Mouse (Mus musculus) limb, embryonic 12.5 days (tissue): ENCODE data around the gene Nr2e1. TPM values are rescaled to one million over a fixed set of nuclear protein-coding genes. Genes with fewer than 3 reads are reported as not detected.
A peak's percentile ranks its signal among the peaks of the same experiment; 100 is the strongest.

Source experiments
- ATAC-seq: fragments of 200-750 bp; cut with Nextera tagmentation; 2 replicates; pipeline ENCODE4 v1.8.0; 2017; ENCODE audit warnings: low read depth, moderate TSS enrichment; ENCODE audit not compliant: insufficient number of reproducible peaks, insufficient read depth, low FRiP score, low TSS enrichment
- H3K27ac ChIP-seq: fragments of 300-500 bp; sonication (generic); 2 replicates; pipeline ENCODE4 v1.5.1; 2016; ENCODE audit warnings: mild to moderate bottlenecking, moderate library complexity
- H3K27me3 ChIP-seq: fragments of 300-500 bp; sonication (generic); 2 replicates; pipeline ENCODE4 v1.6.1; 2016; ENCODE audit warnings: mild to moderate bottlenecking, moderate library complexity
- H3K36me3 ChIP-seq: fragments of 300-500 bp; sonication (generic); 2 replicates; pipeline ENCODE4 v1.6.1; 2016; ENCODE audit warnings: mild to moderate bottlenecking, moderate library complexity
- H3K4me1 ChIP-seq: fragments of 300-500 bp; sonication (generic); replicated peaks from 2 replicates; pipeline ENCODE4 v1.6.1; 2016
- H3K4me2 ChIP-seq: fragments of 300-500 bp; sonication (generic); 2 replicates; pipeline ENCODE4 v1.6.1; 2016; ENCODE audit warnings: mild to moderate bottlenecking, moderate library complexity
- H3K4me3 ChIP-seq: fragments of 300-500 bp; sonication (generic); replicated peaks from 2 replicates; pipeline ENCODE4 v1.5.1; 2016; ENCODE audit warnings: mild to moderate bottlenecking
- H3K9ac ChIP-seq: fragments of 300-500 bp; sonication (generic); replicated peaks from 2 replicates; pipeline ENCODE4 v1.6.1; 2016; ENCODE audit warnings: mild to moderate bottlenecking, moderate library complexity
- H3K9me3 ChIP-seq: fragments of 300-500 bp; sonication (generic); 2 replicates; pipeline ENCODE4 v1.6.1; 2016; ENCODE audit warnings: mild to moderate bottlenecking, moderate library complexity
- WGBS: fragments of 180-500 bp; shearing (Covaris S2); methylation state at CpG from one replicate; pipeline ENCODE4 v1.1.7; 2016; 5-methylcytosine and 5-hydroxymethylcytosine counted together
- polyA plus RNA-seq: library from polyadenylated mRNA; unstranded; fragments of >200 nt; fragmentation: Nextera tagmentation; extraction: Ambion mirVana; gene quantifications from 2 replicates; pipeline ENCODE4 v1.2.1, GENCODE M21; 2016

Gene Nr2e1
- polyA plus RNA-seq, 1 experiment from 2014 or later, result not detected

DNA sequence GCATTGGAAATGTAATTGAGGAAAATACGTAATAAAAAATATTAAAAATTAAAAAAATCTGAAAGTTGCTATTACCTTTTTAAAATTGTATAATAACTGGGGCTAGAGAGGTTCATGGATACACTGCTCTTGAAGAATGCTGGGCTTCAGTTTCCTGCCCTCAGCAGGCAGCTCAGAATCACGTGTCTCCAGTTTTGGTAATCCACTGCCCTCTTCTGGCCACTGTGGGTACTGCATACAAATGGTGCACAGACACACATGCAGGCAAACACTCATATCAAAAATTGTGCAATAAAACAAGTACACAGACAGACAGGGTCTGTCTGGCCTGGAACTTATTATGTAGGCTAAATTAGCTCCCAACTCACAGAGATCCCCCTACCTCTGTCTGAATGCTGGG lies 21.4 kb upstream of the Nr2e1 start:
- no peak overlapping the region for H3K9ac ChIP-seq
- ATAC-seq, result no peak
- H3K4me3 ChIP-seq, result no peak overlapping the region
- H3K27ac ChIP-seq, result no peak overlapping the region
- H3K4me1 ChIP-seq, result no peaks in the 10 kb centered on the region
- no peak overlapping the region for H3K4me2 ChIP-seq
- no peaks in the 10 kb centered on the region for H3K36me3 ChIP-seq
- WGBS, result 61% methylated on average over 2 of the region's 2 CpGs
- H3K9me3 ChIP-seq, result peaks cover 18% of the 10 kb centered on the region; the same call in 1 of the 2 replicates
- H3K27me3 ChIP-seq, result peaks cover 49% of the 10 kb centered on the region

DNA sequence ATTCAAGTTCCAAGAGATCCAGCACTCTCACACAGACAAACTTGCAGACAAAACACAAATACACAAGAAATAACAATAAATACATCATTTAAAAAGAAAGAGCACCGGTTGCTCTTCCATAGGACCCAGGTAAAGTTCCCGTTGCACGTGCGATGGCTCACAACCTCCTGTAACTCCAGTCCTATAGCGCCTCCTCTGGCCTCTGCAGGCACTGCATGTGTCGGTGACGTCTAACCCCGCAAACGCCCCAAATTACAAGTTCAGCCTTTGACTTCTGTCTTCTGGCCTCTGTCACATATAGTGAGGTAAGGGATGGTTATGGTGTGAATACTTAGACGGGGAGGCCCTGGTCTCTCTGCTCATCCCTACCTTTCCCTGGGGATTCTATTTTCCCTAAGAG lies 18.1 kb upstream of the Nr2e1 start:
- no peaks in the 10 kb centered on the region for H3K4me1 ChIP-seq
- H3K36me3 ChIP-seq, result no peaks in the 10 kb centered on the region
- H3K4me2 ChIP-seq, result no peak overlapping the region
- H3K9me3 ChIP-seq, result peaks cover 10% of the 10 kb centered on the region; the same call in 1 of the 2 replicates
- 21% methylated on average over 10 of the region's 10 CpGs for WGBS
- ATAC-seq, result no peak
- H3K4me3 ChIP-seq, result no peak overlapping the region
- H3K9ac ChIP-seq, result no peak overlapping the region
- no peak overlapping the region for H3K27ac ChIP-seq
- peaks cover 44% of the 10 kb centered on the region for H3K27me3 ChIP-seq

DNA sequence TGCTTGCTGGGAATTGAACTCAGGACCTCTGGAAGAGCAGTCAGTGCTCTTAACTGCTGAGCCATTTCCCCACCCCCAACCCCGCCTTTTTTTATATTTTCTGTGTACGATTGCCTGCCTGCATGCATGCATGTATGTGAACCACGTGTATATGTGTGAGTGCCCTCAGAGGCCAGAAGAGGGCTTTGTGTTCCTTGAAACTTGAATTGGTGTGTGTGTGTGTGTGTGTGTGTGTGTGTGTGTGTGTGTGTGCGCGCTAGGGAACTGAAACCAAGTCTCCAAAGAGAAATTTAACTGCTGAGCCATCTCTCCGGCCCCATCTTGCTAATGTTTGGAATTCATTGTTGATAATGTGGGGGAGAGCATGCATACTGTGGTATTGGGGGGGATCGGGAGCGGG lies 15.2 kb upstream of the Nr2e1 start:
- Histone ChIP-seq H3K36me3 (no peaks in the 10 kb centered on the region), H3K4me2 (no peak overlapping the region), H3K4me1 (no peaks in the 10 kb centered on the region), H3K27ac (no peak overlapping the region), H3K4me3 (no peak overlapping the region), H3K27me3 (peaks cover 73% of the 10 kb centered on the region), H3K9me3 (no peaks in the 10 kb centered on the region), H3K9ac (no peak overlapping the region)
- 81% methylated on average over 8 of the region's 8 CpGs for WGBS
- no peak for ATAC-seq

DNA sequence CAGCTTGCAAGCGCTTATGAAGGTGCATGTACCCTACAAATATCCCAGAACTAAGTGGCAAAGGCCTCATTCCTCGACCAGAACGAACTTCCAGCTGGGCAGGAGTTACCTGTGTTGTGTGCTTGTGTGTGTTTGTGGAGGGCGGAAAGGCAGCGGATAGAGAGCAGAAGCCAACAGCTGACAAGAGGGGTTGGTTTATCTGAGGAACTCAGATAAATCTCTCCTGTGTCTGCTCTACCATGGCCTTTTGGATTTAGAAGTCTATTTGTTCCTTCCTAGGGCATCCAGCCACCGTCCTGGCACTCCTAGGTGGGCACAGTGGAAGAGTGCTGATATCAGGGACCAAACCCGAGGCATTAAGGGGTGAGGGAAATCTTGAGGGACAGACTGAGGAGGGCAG lies 9.8 kb upstream of the Nr2e1 start:
- peaks cover 11% of the 10 kb centered on the region for H3K4me1 ChIP-seq
- H3K9me3 ChIP-seq, result no peaks in the 10 kb centered on the region
- no peak for ATAC-seq
- no peak overlapping the region for H3K9ac ChIP-seq
- H3K4me2 ChIP-seq, result no peak overlapping the region
- WGBS, result 8% methylated on average over 7 of the region's 7 CpGs
- peaks cover 94% of the 10 kb centered on the region for H3K27me3 ChIP-seq
- H3K4me3 ChIP-seq, result no peak overlapping the region
- no peak overlapping the region for H3K27ac ChIP-seq
- no peaks in the 10 kb centered on the region for H3K36me3 ChIP-seq

DNA sequence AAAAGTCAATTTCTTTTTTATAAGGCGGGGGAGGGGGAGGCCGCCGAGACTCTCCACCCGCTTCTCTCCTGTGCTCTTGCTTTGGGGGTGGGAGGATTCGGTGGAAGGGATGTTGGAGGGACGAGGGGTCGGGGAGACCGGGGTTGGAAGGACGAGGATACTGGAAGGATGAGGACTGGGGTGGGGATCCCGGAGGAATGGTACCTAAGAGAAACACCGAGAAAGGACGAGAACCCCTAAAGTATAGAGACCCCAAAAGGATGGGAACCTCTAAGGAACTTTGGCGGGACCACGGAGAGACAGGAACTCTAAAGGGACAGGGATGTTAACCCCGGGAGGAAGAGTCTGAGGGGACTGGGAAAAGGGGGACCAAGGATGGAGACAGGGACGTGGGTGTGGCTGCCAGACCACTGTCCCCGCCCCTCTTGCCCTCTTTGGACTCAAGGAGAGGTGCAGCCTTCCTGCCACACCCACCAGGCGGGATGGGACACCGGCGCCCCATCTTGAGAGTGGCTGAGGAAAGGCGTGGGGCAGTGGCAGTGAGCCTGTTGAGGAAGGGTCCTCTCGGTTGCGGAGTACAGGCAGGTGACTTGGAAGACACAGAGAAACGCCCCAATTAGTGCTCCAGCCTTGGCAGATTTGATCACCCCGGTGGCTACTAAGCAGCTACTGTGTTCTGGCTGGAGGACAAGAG lies 8.7 kb upstream of the Nr2e1 start:
- no peak for ATAC-seq
- under 1% methylated on average over 25 of the region's 25 CpGs for WGBS
- H3K27ac ChIP-seq, result no peak overlapping the region
- H3K4me2 ChIP-seq, result peak overlapping the region; percentile 52
- no peaks in the 10 kb centered on the region for H3K9me3 ChIP-seq
- H3K27me3 ChIP-seq, result peaks cover 99% of the 10 kb centered on the region
- H3K36me3 ChIP-seq, result no peaks in the 10 kb centered on the region
- no peak overlapping the region for H3K9ac ChIP-seq
- peaks cover 11% of the 10 kb centered on the region for H3K4me1 ChIP-seq
- peak overlapping the region; percentile 31 for H3K4me3 ChIP-seq

DNA sequence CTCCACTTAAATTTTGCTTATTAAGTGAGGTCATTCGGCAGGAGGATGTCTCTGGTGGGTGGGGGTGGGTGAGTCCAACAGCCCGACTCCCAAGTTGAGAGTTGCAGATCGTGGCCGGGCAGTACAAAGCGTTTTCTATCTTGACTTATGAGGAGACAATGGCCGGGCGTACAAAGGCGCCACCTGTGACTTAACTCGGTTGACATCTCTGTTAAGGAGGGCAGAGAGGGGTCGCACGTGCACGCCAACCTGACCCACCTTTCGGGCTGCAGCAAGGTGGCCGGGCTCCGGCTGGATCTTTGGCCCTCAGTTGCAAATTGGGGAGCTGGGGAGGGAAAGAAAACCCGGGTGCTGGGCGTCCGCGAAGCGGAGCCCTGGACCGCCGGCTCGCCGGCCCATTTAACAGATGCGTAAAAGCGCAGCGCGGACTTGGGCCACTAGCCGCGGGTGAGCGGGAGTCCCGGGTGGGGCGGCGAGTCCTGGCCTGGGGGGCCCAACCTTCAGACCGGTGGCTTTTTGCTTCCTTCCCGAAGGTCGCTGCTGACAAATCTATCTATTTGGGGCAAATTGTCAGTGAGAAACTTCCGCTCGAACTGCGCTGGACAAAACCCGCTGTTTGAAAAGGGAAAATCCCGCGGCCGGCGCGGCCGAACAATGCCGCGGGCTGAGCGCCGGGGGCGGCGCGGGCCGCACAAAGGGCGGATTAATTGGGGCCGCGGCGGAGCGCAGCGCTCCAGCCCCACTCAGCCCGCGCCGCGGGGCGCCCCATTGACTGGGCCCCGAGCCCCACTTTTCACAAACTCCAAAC lies 8.0 kb upstream of the Nr2e1 start:
- H3K36me3 ChIP-seq, result no peaks in the 10 kb centered on the region
- peaks cover 11% of the 10 kb centered on the region for H3K4me1 ChIP-seq
- H3K9me3 ChIP-seq, result peaks cover 2% of the 10 kb centered on the region; the same call in 1 of the 2 replicates
- peak overlapping the region; percentile 31 for H3K4me3 ChIP-seq
- peaks cover 99% of the 10 kb centered on the region for H3K27me3 ChIP-seq
- H3K27ac ChIP-seq, result no peak overlapping the region
- WGBS, result 1% methylated on average over 67 of the region's 67 CpGs
- peak overlapping the region; percentile 52 for H3K4me2 ChIP-seq
- no peak overlapping the region for H3K9ac ChIP-seq
- no peak for ATAC-seq

DNA sequence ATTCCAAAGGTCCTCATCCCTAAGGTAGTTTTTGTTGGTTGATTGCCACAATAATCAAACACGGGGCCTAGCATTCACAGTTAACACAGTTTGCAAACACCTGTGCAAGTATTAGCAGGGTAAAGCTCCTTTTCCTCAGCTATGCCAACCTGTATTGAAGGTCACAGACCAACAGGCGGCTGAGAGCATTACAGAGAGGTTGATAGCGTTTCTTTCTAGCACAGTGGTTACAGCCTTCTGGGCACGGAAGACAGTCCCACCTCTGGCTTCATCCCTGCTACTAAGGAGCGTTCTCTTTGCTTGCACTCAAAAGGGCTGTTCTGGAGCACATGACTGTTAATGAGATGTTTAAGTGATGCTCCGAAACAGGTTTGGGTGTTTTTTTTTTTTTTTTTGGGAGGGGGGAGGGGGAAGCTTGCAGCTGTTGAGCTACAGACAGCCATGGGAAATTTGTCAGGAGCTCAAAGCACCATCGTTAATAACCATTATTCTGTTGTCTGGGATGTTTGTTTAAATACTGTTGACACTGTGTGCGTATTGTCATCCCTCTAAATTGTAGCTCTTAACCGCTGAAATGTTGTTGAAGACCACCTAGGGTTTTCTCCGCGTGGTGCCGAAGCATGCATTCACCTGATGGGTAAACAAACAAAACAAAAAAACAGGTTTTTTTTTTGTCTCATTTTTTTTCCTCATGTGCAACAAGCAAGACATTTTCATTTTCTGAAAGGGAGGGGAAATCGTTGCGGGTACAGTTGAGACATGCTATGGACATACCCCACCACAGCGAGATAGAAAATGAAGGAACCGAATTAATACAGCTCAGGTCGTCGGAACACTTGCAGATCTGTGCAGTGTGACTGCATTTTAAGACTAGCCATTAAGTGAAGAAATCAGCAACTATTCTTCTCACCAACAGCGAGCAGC lies 7.1 kb upstream of the Nr2e1 start:
- no peak for ATAC-seq
- Histone ChIP-seq H3K27me3 (peaks cover 100% of the 10 kb centered on the region), H3K4me1 (peaks cover 11% of the 10 kb centered on the region), H3K4me3 (no peak overlapping the region), H3K4me2 (no peak overlapping the region), H3K9ac (no peak overlapping the region), H3K27ac (no peak overlapping the region), H3K36me3 (no peaks in the 10 kb centered on the region), H3K9me3 (peaks cover 4% of the 10 kb centered on the region; the same call in 1 of the 2 replicates)
- WGBS, result 2% methylated on average over 19 of the region's 19 CpGs

DNA sequence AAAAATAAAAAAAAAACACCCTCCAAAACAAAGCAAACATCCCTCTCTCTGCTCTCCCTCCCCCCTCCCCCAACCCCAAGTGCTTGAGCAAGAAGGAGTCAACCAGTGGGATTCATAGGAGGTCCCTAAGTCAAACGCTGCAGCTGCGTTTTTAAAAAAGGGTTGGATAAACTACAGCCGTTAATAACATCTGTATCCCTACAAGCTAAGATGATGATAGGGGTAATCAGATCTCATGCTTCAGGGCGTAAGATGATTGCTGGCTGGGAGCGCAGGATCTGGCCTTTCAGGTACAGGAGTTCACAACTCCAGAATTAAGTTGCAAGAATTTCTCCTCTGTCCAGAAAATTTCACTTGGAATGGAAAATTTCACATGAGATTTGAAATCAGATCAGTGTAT lies 6.1 kb upstream of the Nr2e1 start:
- Histone ChIP-seq H3K4me3 (no peak overlapping the region), H3K4me1 (peaks cover 12% of the 10 kb centered on the region), H3K9me3 (peaks cover 4% of the 10 kb centered on the region; the same call in 1 of the 2 replicates), H3K36me3 (no peaks in the 10 kb centered on the region), H3K4me2 (no peak overlapping the region), H3K9ac (no peak overlapping the region), H3K27ac (no peak overlapping the region), H3K27me3 (peaks cover 100% of the 10 kb centered on the region)
- 2% methylated on average over 5 of the region's 5 CpGs for WGBS
- no peak for ATAC-seq

DNA sequence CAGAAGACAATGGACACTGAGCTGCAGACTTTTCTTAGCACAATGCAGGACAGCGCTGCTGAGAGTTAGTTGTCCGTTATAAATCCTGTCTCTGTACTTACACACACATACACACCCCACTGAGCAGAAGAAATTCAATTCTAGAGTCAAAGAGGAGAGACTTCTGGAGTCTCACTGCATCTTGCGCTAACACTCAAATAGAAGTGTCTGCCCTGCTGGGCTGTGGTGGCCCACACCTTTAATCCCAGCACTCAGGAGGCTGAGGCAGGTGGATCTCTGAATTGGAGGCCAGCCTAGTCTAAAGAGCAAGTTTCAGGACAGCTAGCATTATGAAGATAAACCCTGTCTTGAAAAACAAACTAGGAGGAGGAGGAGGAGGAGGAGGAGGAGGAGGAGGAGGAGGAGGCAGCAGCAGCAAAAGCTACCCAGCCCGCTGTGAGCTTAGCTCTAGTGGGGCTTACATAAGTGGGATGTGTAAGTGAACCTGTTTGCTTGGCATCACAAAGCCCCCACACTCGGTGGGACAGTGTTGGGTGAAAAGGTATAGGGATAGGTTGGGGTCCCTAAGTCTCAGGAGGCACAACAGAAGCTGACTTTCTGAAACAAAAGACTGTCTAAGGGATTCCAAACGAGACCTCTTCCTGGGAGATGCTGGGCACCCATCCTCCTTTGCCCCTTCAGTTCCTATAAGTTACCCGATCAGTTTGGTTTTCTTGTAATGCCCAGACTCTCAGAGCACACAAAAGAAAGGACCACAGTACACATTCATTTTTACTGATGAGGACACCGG lies 4.7 kb upstream of the Nr2e1 start:
- Histone ChIP-seq H3K4me3 (no peak overlapping the region), H3K27me3 (peaks cover 100% of the 10 kb centered on the region), H3K9ac (no peak overlapping the region), H3K4me1 (peaks cover 24% of the 10 kb centered on the region), H3K27ac (no peak overlapping the region), H3K9me3 (peaks cover 4% of the 10 kb centered on the region; the same call in 1 of the 2 replicates), H3K4me2 (no peak overlapping the region), H3K36me3 (no peaks in the 10 kb centered on the region)
- ATAC-seq, result no peak
- 4% methylated on average over 8 of the region's 8 CpGs for WGBS

DNA sequence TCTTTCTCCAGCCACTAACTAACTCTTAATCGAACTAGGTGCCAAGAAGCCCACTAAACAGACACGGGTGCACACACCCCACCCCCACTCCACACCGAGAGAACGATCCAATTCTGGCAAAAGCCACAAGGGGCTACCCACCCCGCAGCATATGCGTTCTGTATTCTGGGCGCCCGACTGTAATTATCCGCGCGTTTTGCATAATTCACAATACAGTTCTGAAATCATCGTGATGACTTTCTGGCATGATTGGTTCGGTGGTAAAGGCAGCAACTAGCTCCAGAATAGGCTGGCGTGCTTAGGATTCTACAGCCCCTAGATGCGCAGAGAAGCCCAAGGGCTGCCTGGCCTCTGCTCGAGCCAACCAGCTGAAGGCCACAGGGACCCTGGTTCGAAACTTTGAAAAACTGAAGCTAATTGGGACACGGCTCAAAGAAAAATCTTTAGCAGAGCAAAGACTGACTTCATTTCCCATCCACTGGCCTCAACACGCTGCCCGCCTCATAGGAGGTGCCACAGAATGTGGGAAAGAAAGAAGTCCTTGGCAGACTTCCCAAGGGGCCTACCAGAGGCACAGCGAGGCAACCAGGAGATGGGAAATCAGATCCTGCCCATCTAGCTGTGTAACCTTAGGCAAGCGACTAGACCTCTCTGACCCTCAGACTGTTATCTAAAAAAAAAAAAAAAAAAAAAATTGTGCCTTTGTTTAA lies 2.3 kb upstream of the Nr2e1 start:
- H3K4me3 ChIP-seq, result no peak overlapping the region
- WGBS, result 4% methylated on average over 22 of the region's 22 CpGs
- peaks cover 25% of the 10 kb centered on the region for H3K4me1 ChIP-seq

More for the DNA sequence above, 2.3 kb upstream of the Nr2e1 start:
- Histone ChIP-seq H3K4me2 (no peak overlapping the region), H3K27ac (no peak overlapping the region), H3K27me3 (peaks cover 99% of the 10 kb centered on the region), H3K36me3 (no peaks in the 10 kb centered on the region), H3K9me3 (peaks cover 4% of the 10 kb centered on the region; the same call in 1 of the 2 replicates), H3K9ac (no peak overlapping the region)
- no peak for ATAC-seq
